Mouse (Mus musculus): Measurements from ENCODE around the gene 4933405L10Rik.

The 4933405L10Rik gene

DNA sequence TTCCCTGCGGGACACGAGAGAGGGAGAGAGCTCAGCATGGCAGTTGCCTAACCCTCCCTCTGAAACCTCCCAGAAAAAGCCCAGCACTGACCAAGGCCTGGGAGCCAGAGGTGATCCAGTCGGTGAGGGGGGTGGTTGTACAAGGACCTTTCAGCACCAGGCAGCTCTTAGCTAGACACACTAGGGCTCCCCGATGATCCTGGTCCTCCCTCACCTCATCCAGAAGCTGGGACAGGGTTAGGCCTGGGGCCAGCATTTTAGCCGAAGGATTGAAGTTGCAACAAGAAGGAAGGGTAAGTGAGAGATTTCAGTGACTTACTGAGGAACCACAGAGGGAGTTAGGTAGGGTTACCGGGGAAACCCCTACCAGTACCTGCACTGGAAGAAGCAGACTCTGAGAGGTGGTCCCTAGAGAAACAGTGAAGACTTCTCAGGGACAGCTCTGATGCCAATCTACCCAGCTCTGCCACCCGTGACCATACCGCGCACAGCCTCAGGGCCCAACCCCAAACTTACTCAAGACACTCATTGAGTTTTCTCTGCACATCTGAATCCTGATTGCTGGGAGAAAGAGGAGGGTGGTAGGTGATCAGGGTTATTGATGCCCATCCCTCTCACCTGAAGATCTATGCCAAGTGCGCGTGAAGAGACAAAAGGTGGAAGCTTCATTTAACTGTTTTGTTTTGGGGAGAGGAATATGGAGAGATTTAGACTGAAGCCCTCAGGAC, 7.8 kb upstream of the 4933405L10Rik start:
- in situ Hi-C loops (cut with MboI; ENCODE audit: unreplicated experiment in 2 of 2), result no loop called here

DNA sequence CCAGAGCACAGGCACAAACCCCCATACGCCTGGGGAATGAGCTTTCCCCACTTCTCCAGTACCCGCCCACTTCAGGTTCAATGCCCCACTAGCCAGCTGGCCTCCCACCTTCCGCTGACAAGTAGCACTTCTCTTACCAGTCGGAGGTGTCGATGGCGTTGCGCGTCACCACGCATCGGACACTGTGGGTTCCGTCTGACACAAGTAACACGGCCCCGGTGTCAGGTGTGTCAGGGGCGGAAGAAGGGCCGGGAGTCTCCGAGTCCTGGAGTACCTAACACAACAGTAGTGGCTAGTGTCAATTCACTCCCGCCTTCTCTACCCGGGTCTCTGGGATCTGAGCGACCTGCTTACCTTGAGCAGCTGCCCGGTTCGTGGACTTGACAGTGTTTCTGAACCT, 6.9 kb upstream of the 4933405L10Rik start:
- in situ Hi-C loops (cut with MboI; ENCODE audit: unreplicated experiment in 2 of 2), result no loop called here

DNA sequence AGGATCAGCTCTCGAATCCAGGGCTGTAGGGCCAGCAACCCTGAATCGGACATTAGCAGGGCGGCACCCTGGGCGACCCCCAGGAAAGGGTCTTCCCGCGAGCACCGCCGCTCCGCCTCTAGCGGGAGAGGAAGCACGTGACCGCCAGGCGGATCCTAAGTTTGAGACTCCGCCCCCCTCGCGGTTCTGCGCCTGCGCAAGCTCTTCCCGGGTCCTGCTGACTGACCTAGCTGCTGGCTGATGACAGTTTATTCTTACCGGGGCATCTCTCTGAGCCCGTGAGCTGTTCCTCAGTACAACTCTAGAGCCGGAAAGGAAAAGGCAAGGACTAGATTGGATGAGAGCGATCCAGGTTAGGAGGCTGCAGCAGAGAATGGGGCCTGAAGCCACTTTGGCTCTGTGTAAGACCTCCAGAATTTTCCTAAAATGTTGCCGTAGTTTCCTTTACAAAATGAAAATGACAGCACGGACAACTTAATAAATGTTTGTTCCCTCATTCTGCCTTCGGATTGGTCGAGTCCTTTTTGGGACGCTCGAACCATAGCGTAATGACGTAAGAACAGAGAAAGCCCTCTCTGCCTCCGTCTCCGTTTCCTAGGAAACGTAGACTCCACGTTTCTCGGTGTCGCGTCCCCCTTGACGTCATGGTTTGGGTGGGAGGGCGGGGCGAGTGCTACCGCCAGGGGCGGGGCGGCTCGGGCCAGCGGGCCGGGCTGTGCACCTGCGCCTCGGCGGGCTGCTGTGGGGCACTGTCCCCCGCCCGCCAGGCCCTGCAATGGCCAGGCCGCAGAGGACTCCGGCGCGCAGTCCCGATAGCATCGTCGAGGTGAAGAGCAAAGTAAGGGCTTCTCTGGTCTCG, 6.3 kb upstream of the 4933405L10Rik start, which contains the start of the genes Acd and Pard6a:
TSS of gene Acd (minus strand) at position 137 of the 859 bp plus-strand sequence.
TSS of gene Pard6a (plus strand) at position 183 of the 859 bp plus-strand sequence.
- in situ Hi-C loops (cut with MboI; ENCODE audit: unreplicated experiment in 2 of 2), result no loop called here

DNA sequence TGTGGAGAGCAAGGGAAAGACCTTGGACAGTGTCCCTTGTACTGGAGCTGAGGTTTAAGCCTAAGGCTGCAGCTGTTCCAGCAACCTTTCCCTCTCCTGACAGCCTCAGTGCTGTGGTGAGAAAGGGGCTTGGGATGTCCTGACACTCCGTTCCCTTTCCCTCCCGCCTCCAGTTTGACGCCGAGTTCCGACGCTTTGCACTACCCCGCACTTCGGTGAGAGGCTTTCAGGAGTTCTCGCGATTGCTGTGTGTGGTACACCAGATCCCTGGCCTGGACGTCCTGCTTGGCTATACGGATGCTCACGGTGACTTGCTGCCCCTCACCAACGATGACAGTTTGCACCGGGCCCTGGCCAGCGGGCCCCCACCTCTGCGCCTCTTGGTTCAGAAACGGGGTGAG, 5.5 kb upstream of the 4933405L10Rik start:
- in situ Hi-C loops (cut with MboI; ENCODE audit: unreplicated experiment in 2 of 2), result no loop called here

DNA sequence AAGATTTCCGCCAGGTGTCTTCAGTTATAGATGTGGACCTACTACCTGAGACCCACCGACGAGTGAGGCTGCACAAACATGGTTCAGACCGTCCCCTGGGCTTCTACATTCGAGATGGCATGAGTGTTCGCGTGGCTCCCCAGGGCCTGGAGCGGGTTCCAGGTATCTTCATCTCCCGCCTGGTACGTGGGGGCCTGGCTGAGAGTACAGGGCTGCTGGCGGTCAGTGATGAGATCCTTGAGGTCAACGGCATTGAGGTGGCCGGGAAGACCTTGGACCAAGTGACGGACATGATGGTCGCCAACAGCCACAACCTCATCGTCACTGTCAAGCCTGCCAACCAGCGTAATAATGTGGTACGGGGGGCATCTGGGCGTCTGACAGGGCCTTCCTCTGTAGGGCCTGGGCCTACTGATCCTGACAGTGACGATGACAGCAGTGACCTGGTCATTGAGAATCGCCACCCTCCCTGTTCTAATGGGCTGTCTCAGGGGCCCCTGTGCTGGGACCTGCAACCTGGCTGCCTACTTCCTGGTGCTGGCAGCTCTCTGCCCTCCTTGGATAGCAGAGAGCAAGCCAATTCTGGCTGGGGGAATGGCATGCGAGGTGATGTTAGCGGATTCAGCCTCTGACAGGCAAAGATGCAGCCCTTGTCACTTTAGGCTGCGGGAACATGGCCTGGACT, 4.6 kb upstream of the 4933405L10Rik start:
- in situ Hi-C loops (cut with MboI; ENCODE audit: unreplicated experiment in 2 of 2), result no loop called here

DNA sequence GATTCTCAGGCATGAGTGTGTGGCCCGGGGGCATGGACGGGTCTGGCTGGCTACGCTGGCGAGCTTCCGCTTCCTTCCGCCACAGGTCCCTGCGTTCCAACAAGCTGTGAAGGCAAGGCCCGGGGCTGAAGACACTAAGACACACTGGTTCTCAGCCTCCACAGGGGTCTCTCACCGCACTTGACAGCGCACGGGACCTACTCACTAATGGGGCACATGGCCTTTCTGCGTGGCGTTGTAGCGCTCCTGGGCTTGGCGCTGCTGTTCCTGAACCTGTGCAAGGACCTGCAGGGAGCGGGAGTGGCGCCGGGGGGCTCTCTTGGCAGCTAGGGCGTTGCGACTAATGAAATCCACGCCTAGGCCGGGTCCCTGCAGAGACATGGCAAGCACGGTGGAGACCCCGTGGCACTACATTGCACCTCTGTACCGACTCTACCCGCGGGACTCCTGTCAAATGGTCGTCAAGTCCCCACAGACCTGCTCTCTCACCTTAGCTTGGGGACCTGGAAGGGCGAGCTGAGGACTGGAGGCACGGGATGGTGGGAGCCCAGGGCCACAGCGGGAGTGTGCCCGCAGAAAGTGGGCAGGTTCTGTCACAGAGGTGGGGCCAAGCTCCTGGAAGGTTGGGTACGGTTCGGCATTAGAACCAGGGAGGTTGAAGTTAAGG, 3.2 kb upstream of the 4933405L10Rik start:
- in situ Hi-C loops (cut with MboI; ENCODE audit: unreplicated experiment in 2 of 2), result no loop called here

DNA sequence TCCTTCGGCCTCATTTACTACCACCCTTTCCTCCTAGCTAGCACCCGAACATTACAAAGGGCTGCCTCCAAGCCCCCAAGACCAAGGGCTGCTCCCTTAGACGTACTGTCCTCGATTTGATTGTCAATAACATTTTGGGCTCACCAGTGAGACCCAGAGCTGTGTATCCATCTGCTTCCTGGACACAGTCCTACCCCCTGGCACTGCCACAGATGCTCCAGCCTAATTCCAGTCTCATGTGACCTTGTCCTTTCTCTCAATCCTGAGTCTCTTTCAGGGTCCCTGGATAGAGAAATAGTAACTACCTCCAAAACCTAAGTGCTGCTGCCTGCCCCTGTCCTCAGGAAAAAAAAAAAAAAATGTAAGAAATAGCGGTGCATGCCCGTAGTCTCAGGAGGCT, 2.5 kb upstream of the 4933405L10Rik start:
- in situ Hi-C loops (cut with MboI; ENCODE audit: unreplicated experiment in 2 of 2), result no loop called here

DNA sequence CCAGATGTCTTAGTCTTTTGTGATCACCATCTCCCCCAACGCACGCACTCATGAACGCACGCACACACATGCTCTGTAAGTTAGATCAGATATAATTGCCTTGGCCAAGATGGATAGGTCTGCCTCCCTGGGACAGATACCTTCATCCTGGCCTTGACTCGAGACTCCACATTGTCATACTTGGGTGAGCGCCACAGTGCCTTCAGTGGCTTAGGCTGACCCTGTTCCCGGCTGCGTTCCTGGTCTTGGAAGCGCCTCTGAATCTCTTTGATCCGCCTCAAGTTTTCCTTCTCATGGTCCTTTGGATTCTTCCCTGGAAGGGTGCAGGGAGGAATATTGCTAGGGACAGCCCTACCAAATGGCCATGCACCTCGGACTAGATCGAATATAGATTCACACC, 1.0 kb upstream of the 4933405L10Rik start:
- in situ Hi-C loops (cut with MboI; ENCODE audit: unreplicated experiment in 2 of 2), result no loop called here

DNA sequence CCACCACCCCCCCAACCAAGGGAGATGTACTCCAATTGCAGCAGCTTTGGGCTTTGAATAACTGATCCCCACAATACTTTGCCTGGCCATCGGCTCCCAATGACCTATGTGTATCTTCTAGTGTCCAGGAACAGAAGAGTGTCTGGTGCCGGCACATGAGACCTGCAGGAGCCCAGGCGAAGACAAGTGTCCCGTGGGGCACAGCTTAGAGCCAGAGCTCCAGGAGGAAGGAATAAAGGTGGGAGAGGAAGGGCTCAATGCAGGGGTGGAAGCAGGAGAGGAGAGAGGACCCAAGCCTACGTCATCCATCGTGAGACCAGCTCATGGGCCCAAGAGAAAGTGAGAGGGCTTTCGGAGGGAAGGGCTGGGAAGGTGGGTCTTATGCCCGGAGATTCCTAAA, 1.2 kb downstream of the 4933405L10Rik start:
- in situ Hi-C loops (cut with MboI; ENCODE audit: unreplicated experiment in 2 of 2), result no loop called here

DNA sequence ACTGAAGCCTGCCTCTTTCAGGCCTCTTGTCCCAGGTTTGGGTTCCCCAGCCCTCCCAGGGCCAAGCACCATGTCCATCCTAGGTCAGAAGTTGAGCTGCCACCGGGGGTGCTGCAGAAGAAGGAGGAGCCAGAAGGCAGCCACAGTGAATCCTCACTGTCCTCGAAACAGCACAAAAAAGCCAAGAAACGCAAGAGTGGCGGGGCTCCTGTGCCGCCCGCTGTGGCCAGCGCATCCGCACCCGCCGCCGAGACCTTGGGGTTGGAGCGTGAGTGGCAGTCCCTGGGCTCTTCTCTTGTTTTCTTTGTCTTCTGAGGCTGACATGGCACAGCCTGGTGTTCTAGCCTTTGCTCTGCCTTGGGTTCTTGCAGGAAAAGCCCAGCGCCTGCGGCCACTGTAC, 1.9 kb downstream of the 4933405L10Rik start:
- in situ Hi-C loops (cut with MboI; ENCODE audit: unreplicated experiment in 2 of 2), result no loop called here

DNA sequence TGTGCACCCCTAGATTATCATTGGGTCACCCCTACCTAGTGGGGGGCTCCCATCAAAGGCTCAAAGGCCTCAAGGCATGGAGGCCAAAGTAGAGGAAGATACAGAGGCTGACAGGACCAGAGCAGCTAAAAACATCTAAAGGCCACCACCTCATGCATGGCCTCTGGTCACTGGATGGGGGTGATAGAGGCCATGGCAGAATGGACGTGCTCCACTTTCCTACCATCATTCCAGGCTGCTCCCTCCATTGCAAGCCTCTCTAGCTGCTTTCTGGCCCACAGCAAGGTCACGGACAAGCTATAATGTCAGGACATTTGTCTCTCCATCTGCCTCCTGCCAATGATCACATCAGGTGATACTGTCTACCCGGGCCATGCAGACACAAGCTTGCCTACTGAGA, 4.8 kb downstream of the 4933405L10Rik start:
- in situ Hi-C loops (cut with MboI; ENCODE audit: unreplicated experiment in 2 of 2), result loop anchor here (5.0 to 10.0 kb wide), 4 partner anchors 215 to 405 kb away; no protein-coding TSS in a partner anchor

DNA sequence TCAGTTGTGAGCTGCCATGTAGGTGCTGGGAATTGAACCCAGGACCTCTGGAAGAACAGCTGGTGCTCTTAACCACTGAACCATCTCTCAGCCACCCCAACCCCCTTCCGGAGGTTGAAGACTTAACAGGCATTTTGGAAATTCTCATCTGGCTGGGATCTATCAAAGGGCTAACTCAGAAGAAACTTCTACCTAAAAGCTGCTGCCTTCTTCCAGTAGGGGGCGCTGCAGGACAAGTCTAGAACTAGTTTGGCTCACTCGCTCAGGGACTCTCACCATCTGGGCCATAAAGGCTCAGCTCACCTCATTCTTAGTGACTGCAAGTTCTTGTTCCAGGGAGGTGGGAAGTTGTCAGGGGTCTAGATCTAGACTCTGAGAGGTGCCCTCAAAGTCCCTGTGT, 6.7 kb downstream of the 4933405L10Rik start:
- in situ Hi-C loops (cut with MboI; ENCODE audit: unreplicated experiment in 2 of 2), result loop anchor here (5.0 to 10.0 kb wide), 4 partner anchors 213 to 403 kb away; no protein-coding TSS in a partner anchor

DNA sequence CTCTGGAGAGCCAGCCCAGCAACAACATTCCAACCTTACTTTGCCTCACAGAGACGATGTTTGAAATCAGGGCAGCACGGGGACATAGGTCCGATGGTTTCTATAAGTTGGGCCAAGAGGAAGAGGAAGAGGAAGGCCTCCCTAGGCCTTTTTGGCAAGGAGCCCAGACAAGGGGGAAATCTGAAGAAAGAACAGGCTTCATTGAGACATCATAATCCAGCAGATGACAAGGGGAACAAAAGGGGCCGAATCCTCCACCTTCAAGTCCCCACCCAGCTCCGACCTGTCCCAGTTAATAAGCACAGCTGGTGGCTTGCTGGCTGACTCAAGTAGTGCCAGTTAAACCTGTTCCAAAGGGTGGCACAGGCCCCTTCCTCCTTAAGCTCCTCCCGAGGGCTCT, 7.6 kb downstream of the 4933405L10Rik start:
- in situ Hi-C loops (cut with MboI; ENCODE audit: unreplicated experiment in 2 of 2), result loop anchor here in 1 of 2 experiments (5.0 to 10.0 kb wide), 3 partner anchors 67 to 390 kb away; partner anchors contain the start of gene Ctrl

DNA sequence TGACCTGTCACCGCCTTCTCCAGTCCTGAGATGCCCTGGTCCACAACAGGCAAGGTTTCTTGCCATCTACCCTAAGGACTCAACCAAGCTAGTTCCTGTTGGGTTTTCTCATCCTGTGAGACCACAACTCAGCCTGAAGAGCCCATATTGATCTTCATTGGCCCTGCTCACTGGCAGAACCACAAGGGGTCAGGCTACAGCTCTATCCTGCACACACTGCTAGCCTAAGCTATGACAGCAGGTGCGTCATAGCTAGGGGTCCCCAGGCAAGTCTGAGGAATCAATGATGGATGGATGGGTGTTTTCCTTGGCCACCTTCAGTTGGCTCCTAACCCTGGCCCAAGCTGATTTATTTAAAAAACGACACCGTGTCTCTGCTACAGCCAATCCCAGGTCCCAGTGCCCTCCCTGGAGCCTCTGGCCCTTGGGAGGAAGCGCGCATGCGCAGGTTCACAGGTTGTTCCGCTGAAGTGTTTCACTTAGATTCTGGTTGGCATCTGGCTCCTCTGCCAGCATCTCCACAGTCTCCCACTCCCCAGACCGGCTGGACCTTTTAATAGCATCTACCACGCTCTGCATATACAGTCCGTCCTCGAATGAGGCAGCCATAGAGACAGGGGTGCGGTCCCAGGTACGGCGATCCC, 9.0 kb downstream of the 4933405L10Rik start:
- in situ Hi-C loops (cut with MboI; ENCODE audit: unreplicated experiment in 2 of 2), result loop anchor here in 1 of 2 experiments (5.0 to 10.0 kb wide), 3 partner anchors 66 to 388 kb away; partner anchors contain the start of gene Ctrl

DNA sequence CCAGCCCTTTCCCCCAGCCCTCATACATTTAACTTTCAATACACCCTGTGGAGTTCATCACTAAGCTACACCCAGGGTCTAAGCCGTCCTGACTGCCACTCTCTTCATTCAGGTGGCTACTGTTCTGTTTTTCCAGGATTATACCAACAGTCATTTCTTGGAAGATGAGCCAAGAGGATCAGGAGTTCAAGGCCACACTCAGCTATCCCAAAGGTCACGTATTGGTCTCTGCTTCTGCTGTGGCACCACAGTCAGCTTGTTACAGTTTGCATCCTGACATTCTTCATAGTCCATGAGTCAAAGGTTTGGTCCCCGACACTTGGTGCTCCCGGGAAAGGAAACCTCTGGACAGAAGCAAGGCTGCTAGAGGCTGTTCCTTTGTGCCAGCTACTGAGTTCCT, 12.2 kb downstream of the 4933405L10Rik start:
- in situ Hi-C loops (cut with MboI; ENCODE audit: unreplicated experiment in 2 of 2), result loop anchor here in 1 of 2 experiments (5.0 to 10.0 kb wide), 3 partner anchors 63 to 385 kb away; partner anchors contain the start of gene Ctrl

DNA sequence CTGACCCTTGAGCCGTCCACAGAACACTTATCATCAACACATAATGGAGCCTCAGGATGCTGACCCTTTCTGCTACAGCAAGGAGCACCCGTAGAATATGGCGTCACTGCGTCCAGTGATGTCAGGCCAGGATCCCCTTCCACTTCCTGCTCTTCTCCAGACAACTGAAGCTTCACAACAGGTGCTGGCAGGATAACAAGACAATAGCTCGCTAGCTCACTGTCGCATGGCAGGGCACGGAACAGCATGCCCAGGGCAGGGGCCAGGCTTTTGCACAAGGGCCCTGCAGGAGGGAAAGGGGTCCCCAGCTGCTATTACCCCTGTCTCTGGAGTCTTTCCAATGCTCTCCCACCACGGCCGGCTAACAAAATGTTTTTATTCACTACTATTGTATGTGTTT, 15.4 kb downstream of the 4933405L10Rik start:
- in situ Hi-C loops (cut with MboI; ENCODE audit: unreplicated experiment in 2 of 2), result no loop called here

DNA sequence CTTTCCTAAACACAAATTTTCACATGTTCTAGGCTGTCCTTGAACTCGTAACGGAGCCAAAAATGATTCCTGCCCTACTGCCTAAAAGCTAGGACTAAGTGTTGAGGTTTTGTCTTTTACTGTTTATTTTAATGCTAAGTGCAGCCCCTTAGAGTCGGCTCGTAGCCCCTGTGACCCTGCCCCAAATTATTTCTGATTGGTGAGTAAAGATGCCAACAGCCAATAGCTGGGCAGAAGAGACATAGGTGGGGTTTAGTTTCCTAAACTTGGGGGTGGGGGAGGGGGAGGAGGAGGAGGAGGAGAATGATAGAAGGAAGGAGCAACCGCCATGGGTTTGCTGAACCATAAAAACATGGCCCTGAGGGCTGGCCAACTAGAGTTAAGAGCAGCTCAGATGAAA, 18.3 kb downstream of the 4933405L10Rik start:
- in situ Hi-C loops (cut with MboI; ENCODE audit: unreplicated experiment in 2 of 2), result loop anchor here in 1 of 2 experiments (5.0 kb wide), 1 partner anchor 57 kb away; no protein-coding TSS in a partner anchor

DNA sequence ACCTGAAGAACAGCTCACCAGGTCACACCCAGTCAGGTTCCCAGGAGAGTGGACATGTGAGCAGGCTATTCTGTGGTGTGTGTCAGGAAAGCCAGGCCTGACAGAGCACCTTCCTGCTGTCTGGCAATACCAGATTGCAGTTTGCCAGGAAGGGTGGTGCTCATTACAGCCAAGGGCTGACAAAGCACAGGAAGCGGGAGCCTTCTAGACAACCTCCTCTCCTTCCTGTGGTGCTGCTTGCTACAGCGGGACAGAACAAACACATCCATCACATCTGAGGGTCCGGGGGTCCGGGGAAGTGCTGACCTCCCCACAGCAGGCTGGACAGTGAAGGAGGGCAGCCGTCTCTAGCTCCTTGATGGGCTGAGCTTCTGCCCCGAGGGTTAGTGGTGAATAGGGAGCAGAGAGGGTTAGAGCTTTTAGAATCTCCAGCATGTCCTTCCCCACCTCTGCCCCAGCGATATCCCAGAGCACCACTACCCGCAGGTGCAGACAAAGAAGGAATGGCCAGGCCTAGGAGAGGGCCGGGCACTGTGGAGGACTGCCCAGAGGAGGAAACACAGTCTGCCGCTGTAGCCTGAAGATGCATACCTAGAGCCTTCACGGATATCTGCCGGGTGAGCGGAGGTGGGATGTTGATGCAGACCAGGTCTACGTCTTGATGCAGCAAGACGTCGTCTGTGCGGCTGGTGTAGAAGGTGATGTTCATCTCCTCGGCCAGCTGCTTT, 20.1 kb downstream of the 4933405L10Rik start:
- in situ Hi-C loops (cut with MboI; ENCODE audit: unreplicated experiment in 2 of 2), result loop anchor here in 1 of 2 experiments (5.0 kb wide), 1 partner anchor 55 kb away; no protein-coding TSS in a partner anchor

DNA sequence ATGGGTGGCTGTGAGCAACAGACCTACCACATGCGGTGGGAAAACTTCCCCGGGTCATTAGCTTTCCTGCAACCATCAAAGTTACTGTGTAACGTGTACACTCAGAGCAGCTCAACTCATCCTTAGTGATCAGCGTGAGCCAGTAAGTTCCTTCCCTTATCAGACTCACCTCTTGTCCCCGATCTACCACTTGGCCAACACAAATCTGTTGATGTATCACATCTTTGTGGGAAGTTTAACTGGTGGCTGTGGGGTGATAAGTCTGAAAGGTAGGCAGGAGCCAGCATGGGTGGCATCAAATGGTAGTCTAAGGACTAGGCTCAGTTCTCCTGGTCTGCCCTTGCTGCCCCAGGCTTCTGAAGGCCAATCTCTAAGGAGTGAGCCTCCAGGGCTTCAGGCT, 24.7 kb downstream of the 4933405L10Rik start:
- in situ Hi-C loops (cut with MboI; ENCODE audit: unreplicated experiment in 2 of 2), result no loop called here
